ENCODE assay signal across 14 mouse cellular contexts in genomic region chr9:103860658-103861377, GRCm38 (mm10).
A peak's percentile ranks its signal among the peaks of the same experiment; 100 is the strongest.
DNase-seq lines count a peak whose midpoint lies in the region; ATAC-seq and TF ChIP-seq lines count a peak whose summit lies in the region.
"Had no signal": no experiment of that assay in that cellular context is flagged by ENCODE, and none has a peak within 500 bp of the region (broad histone marks: within the 10 kb centered on the region; RNA-seq: fewer than 3 reads in every experiment).

No protein-coding gene starts in this region.

- no peak for ATAC-seq in heart, embryonic 13.5 days (ENCODE audit: extremely low read depth, insufficient number of reproducible peaks, low FRiP score, low TSS enrichment)
- ATAC-seq in midbrain, embryonic 15.5 days (replicated peaks), result no peak
- no peak for ATAC-seq in hindbrain, postnatal 0 days
- ATAC-seq: liver, postnatal 0 days had no signal

- H3K79me2 ChIP-seq in heart, adult 2 months (replicated peaks; ENCODE audit: control insufficient read depth, insufficient read depth, low read length), result no peaks in the 10 kb centered on the region

- peaks cover 17% of the 10 kb centered on the region for H3K4me1 ChIP-seq in heart, embryonic 13.5 days
- H3K4me1 ChIP-seq in heart, adult 2 months (ENCODE audit: control insufficient read depth, insufficient read depth, low read length), result no peaks in the 10 kb centered on the region; the same call in 1 of the 2 replicates
- peaks cover 9% of the 10 kb centered on the region for H3K4me1 ChIP-seq in midbrain, embryonic 10.5 days
- no peaks in the 10 kb centered on the region for H3K4me1 ChIP-seq in midbrain, embryonic 15.5 days
- H3K4me1 ChIP-seq in hindbrain, postnatal 0 days (ENCODE audit: insufficient read depth, low read length), result no peaks in the 10 kb centered on the region
- H3K4me1 ChIP-seq: neural tube, embryonic 15.5 days had no signal

- 41% methylated on average over 12 of the region's 12 CpGs for WGBS in heart, embryonic 13.5 days
- WGBS in heart, adult 2 months, result 44% methylated on average over 12 of the region's 12 CpGs
- WGBS in midbrain, embryonic 10.5 days, result 56% methylated on average over 12 of the region's 12 CpGs
- 41% methylated on average over 12 of the region's 12 CpGs for WGBS in midbrain, embryonic 15.5 days
- 56% methylated on average over 12 of the region's 12 CpGs for WGBS in hindbrain, postnatal 0 days

- intact Hi-C loops in heart, adult 2 months (cut with DNase I), result no loop called here
- intact Hi-C loops in left cerebral cortex, postnatal 25 days (cut with DNase I), result loop anchor here (5.0 to 10.0 kb wide), 2 partner anchors 84 to 134 kb away; no protein-coding TSS in a partner anchor

- no peak for TF ChIP-seq CTCF in heart, adult 2 months (IDR thresholded peaks at IDR 0.05)
- no peak for TF ChIP-seq CTCF in hindbrain, postnatal 0 days (IDR thresholded peaks at IDR 0.05; ENCODE audit: low read depth)

- H3K4me3 ChIP-seq in heart, embryonic 13.5 days, result 0 out of 2 replicates have a peak overlapping the region, but pooled peaks have one; percentile 15
- no peak overlapping the region for H3K4me3 ChIP-seq in heart, adult 2 months
- no peak overlapping the region for H3K4me3 ChIP-seq in midbrain, embryonic 10.5 days
- H3K4me3 ChIP-seq in midbrain, embryonic 15.5 days, result no peak overlapping the region
- no peak overlapping the region for H3K4me3 ChIP-seq in hindbrain, postnatal 0 days (ENCODE audit: low read length)
- H3K4me3 ChIP-seq: embryonic facial prominence, embryonic 12.5 days; neural tube, embryonic 15.5 days had no signal

- peak overlapping the region; percentile 43 for H3K4me2 ChIP-seq in heart, embryonic 13.5 days
- H3K4me2 ChIP-seq in midbrain, embryonic 15.5 days, result no peak overlapping the region
- no peak overlapping the region for H3K4me2 ChIP-seq in hindbrain, postnatal 0 days (ENCODE audit: low read depth, low read length)
- H3K4me2 ChIP-seq: embryonic facial prominence, embryonic 12.5 days; heart, embryonic 11.5 days; neural tube, embryonic 15.5 days had no signal

- no peak for DNase-seq in heart, adult 2 months
- peak; percentile 14 for DNase-seq in midbrain, embryonic 10.5 days (ENCODE audit: low spot score)
- peak; percentile 5 for DNase-seq in lung, postnatal 10 days
- no peak for DNase-seq in hindbrain, postnatal 0 days (ENCODE audit: low spot score)
- no peak for DNase-seq in left cerebral cortex, postnatal 25 days (ENCODE audit: low spot score in 2 of 2)
- DNase-seq: adrenal gland, postnatal 25 days; cerebellum, adult 11-12 months; liver, postnatal 0 days; thymus, postnatal 25 days had no signal

- no peaks in the 10 kb centered on the region for H3K36me3 ChIP-seq in heart, embryonic 13.5 days
- no peaks in the 10 kb centered on the region for H3K36me3 ChIP-seq in heart, adult 2 months (ENCODE audit: control insufficient read depth, insufficient read depth, low read length)
- H3K36me3 ChIP-seq in midbrain, embryonic 10.5 days, result no peaks in the 10 kb centered on the region
- H3K36me3 ChIP-seq in midbrain, embryonic 15.5 days (replicated peaks), result no peaks in the 10 kb centered on the region
- no peaks in the 10 kb centered on the region for H3K36me3 ChIP-seq in hindbrain, postnatal 0 days (ENCODE audit: insufficient read depth, low read length)
- H3K36me3 ChIP-seq: embryonic facial prominence, embryonic 12.5 days; neural tube, embryonic 15.5 days had no signal

- H3K27ac ChIP-seq in heart, embryonic 13.5 days (replicated peaks), result peak overlapping the region; percentile 76
- no peak overlapping the region for H3K27ac ChIP-seq in heart, adult 2 months
- H3K27ac ChIP-seq in midbrain, embryonic 10.5 days (replicated peaks), result peak overlapping the region; percentile 30; the same call in 1 of the 2 replicates
- H3K27ac ChIP-seq in midbrain, embryonic 15.5 days, result no peak overlapping the region
- no peak overlapping the region for H3K27ac ChIP-seq in hindbrain, postnatal 0 days
- H3K27ac ChIP-seq: embryonic facial prominence, embryonic 12.5 days; neural tube, embryonic 15.5 days had no signal

- H3K27me3 ChIP-seq in heart, embryonic 13.5 days (replicated peaks), result no peaks in the 10 kb centered on the region
- no peaks in the 10 kb centered on the region for H3K27me3 ChIP-seq in heart, adult 2 months (ENCODE audit: control insufficient read depth, insufficient read depth, low read length)
- H3K27me3 ChIP-seq in midbrain, embryonic 10.5 days (ENCODE audit: low read depth, poor library complexity, severe bottlenecking), result no peaks in the 10 kb centered on the region
- no peaks in the 10 kb centered on the region for H3K27me3 ChIP-seq in midbrain, embryonic 15.5 days (replicated peaks)
- no peaks in the 10 kb centered on the region for H3K27me3 ChIP-seq in hindbrain, postnatal 0 days (ENCODE audit: insufficient read depth, low read length)
- H3K27me3 ChIP-seq: embryonic facial prominence, embryonic 12.5 days; neural tube, embryonic 15.5 days had no signal

- TF ChIP-seq EP300 in heart, adult 2 months (IDR thresholded peaks at IDR 0.05; ENCODE audit: insufficient read depth, low read depth, low read length), result no peak

- H3K9ac ChIP-seq in heart, embryonic 13.5 days, result no peak overlapping the region
- no peak overlapping the region for H3K9ac ChIP-seq in heart, adult 2 months (ENCODE audit: low read depth, low read length)
- no peak overlapping the region for H3K9ac ChIP-seq in midbrain, embryonic 15.5 days
- no peak overlapping the region for H3K9ac ChIP-seq in hindbrain, postnatal 0 days (replicated peaks; ENCODE audit: low read length)
- H3K9ac ChIP-seq: embryonic facial prominence, embryonic 12.5 days; liver, postnatal 0 days; neural tube, embryonic 15.5 days had no signal

- TF ChIP-seq POLR2A in heart, adult 2 months (IDR thresholded peaks at IDR 0.05; ENCODE audit: insufficient read depth, low read depth, low read length), result no peak

- H3K9me3 ChIP-seq in heart, embryonic 13.5 days, result no peaks in the 10 kb centered on the region
- no peaks in the 10 kb centered on the region for H3K9me3 ChIP-seq in midbrain, embryonic 10.5 days (replicated peaks)
- no peaks in the 10 kb centered on the region for H3K9me3 ChIP-seq in midbrain, embryonic 15.5 days
- H3K9me3 ChIP-seq in hindbrain, postnatal 0 days (ENCODE audit: low read length), result no peaks in the 10 kb centered on the region
- H3K9me3 ChIP-seq: embryonic facial prominence, embryonic 12.5 days; neural tube, embryonic 15.5 days had no signal

Comparison
In these comparisons a context has a peak if more than half of its experiments do, and no peak if none do; other contexts are left out.
1. H3K27ac ChIP-seq: peak in heart, embryonic 13.5 days (single experiment) and midbrain, embryonic 10.5 days (single experiment); none in heart, adult 2 months (single experiment), midbrain, embryonic 15.5 days (single experiment) and hindbrain, postnatal 0 days (single experiment).
2. DNase-seq: peak in midbrain, embryonic 10.5 days (single experiment) and lung, postnatal 10 days (single experiment); none in heart, adult 2 months (0 of 2), hindbrain, postnatal 0 days (single experiment) and left cerebral cortex, postnatal 25 days (0 of 2).